Mouse (Mus musculus): ENCODE data around the gene Isca1. TPM values are rescaled to one million over a fixed set of nuclear protein-coding genes. Genes with fewer than 3 reads are reported as not detected.
"Not testable (repeated sequence)": the region's sequence is repeated elsewhere in the genome, so short reads cannot be mapped to it uniquely, and the experiment has no call there.

Isca1 gene
- polyA plus RNA-seq, 1 experiment from 2014 or later: 97.7 TPM

- Histone ChIP-seq H3K4me2 (no peak within 1 kb of the TSS), H3K27me3 (no peaks in the 10 kb centered on the region), H3K9me3 (no peaks in the 10 kb centered on the region), H3K27ac (no peak within 1 kb of the TSS), H3K36me3 (no peaks in the 10 kb centered on the region), H3K4me3 (replicated peaks) (no peak within 1 kb of the TSS), H3K4me1 (replicated peaks) (peaks cover 4% of the 10 kb centered on the region), H3K9ac (replicated peaks) (no peak within 1 kb of the TSS)
- ATAC-seq (ENCODE audit: insufficient number of reproducible peaks, insufficient read depth, low FRiP score, low TSS enrichment, low read depth): no peak
- 79% methylated on average over 9 of the region's 9 CpGs for WGBS
Observed at GRCm38 (mm10) chr13:59746711-59747110, 22.9 kb downstream of the Isca1 start, which contains the start of gene 1700014D04Rik. 1700014D04Rik (minus strand) TSS chr13:59746752.

- no peak for ATAC-seq (ENCODE audit: insufficient number of reproducible peaks, insufficient read depth, low FRiP score, low TSS enrichment, low read depth)
- 75% methylated on average over 6 of the region's 6 CpGs for whole genome bisulfite sequencing
Observed at GRCm38 (mm10) chr13:59746164-59746563, 23.4 kb downstream of the Isca1 start.

GRCm38 (mm10) chr13:59745462-59745861 lies 24.1 kb downstream of the Isca1 start:
- H3K27me3 ChIP-seq: no peaks in the 10 kb centered on the region
- no peak overlapping the region for H3K9ac ChIP-seq (replicated peaks)
- 83% methylated on average over 6 of the region's 6 CpGs for WGBS
- ATAC-seq (ENCODE audit: insufficient number of reproducible peaks, insufficient read depth, low FRiP score, low TSS enrichment, low read depth): no peak
- no peaks in the 10 kb centered on the region for H3K9me3 ChIP-seq
- no peak overlapping the region for H3K27ac ChIP-seq
- H3K4me2 ChIP-seq: no peak overlapping the region
- no peaks in the 10 kb centered on the region for H3K36me3 ChIP-seq
- H3K4me3 ChIP-seq (replicated peaks): no peak overlapping the region
- H3K4me1 ChIP-seq (replicated peaks): peaks cover 3% of the 10 kb centered on the region

More at GRCm38 (mm10) chr13:59746164-59746563, 23.4 kb downstream of the Isca1 start:
- Histone ChIP-seq H3K4me2 (no peak overlapping the region), H3K36me3 (no peaks in the 10 kb centered on the region), H3K9me3 (no peaks in the 10 kb centered on the region), H3K27ac (no peak overlapping the region), H3K27me3 (no peaks in the 10 kb centered on the region), H3K4me1 (replicated peaks) (peaks cover 4% of the 10 kb centered on the region), H3K4me3 (replicated peaks) (no peak overlapping the region), H3K9ac (replicated peaks) (no peak overlapping the region)

DNA sequence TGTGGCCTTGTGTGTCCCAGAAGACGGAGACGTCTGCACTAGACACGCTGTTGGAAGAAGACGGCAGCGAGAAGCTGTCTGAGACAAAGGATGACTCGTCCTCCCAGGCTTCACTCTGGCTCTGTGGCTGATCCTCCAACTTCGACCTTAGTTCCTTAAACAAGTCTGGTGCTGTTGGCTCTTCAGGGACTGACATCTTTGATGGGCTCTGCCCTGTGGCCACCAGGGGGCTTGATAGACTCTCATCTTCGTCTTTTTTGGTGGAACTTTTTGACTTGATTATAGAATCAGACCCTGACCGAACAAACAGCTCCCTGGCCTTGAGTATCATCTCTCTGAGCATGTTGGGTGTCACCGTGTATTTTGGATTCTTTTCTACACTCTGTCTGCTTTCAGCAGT lies 27.9 kb downstream of the Isca1 start:
- no peaks in the 10 kb centered on the region; the same call in 1 of the 2 replicates for H3K27me3 ChIP-seq
- no peak overlapping the region for H3K9ac ChIP-seq (replicated peaks)
- H3K4me2 ChIP-seq: no peak overlapping the region
- no peaks in the 10 kb centered on the region for H3K9me3 ChIP-seq
- no peak overlapping the region for H3K27ac ChIP-seq
- 79% methylated on average over 10 of the region's 10 CpGs for WGBS
- ATAC-seq (ENCODE audit: insufficient number of reproducible peaks, insufficient read depth, low FRiP score, low TSS enrichment, low read depth): no peak
- no peaks in the 10 kb centered on the region for H3K4me1 ChIP-seq (replicated peaks)
- H3K36me3 ChIP-seq: no peaks in the 10 kb centered on the region
- no peak overlapping the region for H3K4me3 ChIP-seq (replicated peaks)

DNA sequence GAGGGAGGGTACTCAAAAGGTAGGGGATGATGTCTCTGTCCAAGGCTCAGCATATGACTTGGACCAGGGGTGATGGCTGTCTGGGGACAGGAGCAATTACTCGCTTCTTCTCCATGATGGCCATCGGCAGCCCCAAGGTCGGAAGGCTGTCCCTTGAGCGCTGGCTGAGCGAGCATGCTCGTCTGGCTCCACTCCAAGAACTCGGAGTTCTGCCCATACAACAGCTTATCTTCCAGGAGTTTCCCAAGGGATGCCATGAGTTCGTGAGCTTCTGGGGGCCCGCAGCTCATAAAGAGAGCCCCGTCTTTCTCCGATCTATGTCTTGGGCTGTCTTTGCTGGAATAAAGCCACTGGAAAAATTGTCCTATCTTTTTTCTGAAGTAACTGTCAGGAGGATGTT lies 28.5 kb downstream of the Isca1 start:
- H3K9me3 ChIP-seq: no peaks in the 10 kb centered on the region
- 93% methylated on average over 11 of the region's 11 CpGs for WGBS
- H3K4me1 ChIP-seq (replicated peaks): no peaks in the 10 kb centered on the region
- no peak overlapping the region for H3K4me2 ChIP-seq
- no peak for ATAC-seq (ENCODE audit: insufficient number of reproducible peaks, insufficient read depth, low FRiP score, low TSS enrichment, low read depth)
- H3K27ac ChIP-seq: no peak overlapping the region
- no peaks in the 10 kb centered on the region for H3K36me3 ChIP-seq
- H3K4me3 ChIP-seq (replicated peaks): no peak overlapping the region
- no peak overlapping the region for H3K9ac ChIP-seq (replicated peaks)
- H3K27me3 ChIP-seq: no peaks in the 10 kb centered on the region; the same call in 1 of the 2 replicates

DNA sequence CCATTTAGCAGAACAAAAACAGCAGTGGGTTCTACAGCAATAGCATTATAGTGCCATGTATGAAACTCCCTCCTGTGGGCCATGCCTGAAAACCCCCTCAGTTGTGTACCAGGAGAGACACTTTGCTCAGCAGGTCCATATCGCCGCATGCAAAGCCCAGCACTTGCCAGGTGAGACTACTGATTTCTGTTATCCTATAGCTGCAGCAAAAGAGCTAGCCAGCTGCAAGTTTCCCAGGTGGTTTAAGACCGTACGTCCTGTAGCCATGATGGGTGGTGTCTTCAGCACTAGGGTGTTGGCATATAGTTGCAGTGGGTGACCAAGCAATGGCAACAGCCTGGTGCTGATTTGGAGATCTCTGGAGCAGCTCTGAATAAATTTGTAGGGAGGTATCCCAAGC lies 30.2 kb downstream of the Isca1 start:
- Histone ChIP-seq H3K27me3 (no peaks in the 10 kb centered on the region; the same call in 1 of the 2 replicates), H3K27ac (no peak overlapping the region), H3K4me1 (replicated peaks) (no peaks in the 10 kb centered on the region), H3K36me3 (no peaks in the 10 kb centered on the region), H3K9ac (replicated peaks) (no peak overlapping the region), H3K4me3 (replicated peaks) (no peak overlapping the region), H3K9me3 (no peaks in the 10 kb centered on the region), H3K4me2 (no peak overlapping the region)
- ATAC-seq (ENCODE audit: insufficient number of reproducible peaks, insufficient read depth, low FRiP score, low TSS enrichment, low read depth): no peak
- 86% methylated on average over 4 of the region's 4 CpGs for WGBS

DNA sequence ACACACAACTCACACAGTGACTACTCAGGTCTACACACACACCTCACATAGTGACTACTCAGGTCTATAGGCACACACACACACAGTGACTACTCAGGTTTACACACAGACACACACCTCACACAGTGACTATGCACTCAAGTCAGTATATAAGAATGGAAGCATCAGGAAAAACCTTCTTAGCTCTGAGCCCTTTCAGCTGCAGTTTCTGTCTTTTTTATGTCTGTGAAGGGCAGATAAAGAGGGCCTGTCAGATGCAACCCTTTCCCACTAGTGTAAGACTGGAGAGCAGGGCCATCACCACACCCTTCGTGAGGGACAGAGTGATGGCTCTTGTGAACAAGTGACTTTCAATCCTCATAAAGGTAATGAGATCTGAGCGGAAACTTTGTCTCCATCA lies 31.2 kb downstream of the Isca1 start:
- 82% methylated on average over 2 of the region's 2 CpGs for WGBS

GRCm38 (mm10) chr13:59735190-59735589 lies 34.4 kb downstream of the Isca1 start:
- peaks cover 3% of the 10 kb centered on the region; the same call in 1 of the 2 replicates for H3K27me3 ChIP-seq

More for the DNA sequence above, 31.2 kb downstream of the Isca1 start:
- Histone ChIP-seq H3K9ac (replicated peaks) (no peak overlapping the region), H3K36me3 (no peaks in the 10 kb centered on the region), H3K4me1 (replicated peaks) (no peaks in the 10 kb centered on the region), H3K4me3 (replicated peaks) (no peak overlapping the region), H3K9me3 (no peaks in the 10 kb centered on the region), H3K27me3 (no peaks in the 10 kb centered on the region; the same call in 1 of the 2 replicates), H3K4me2 (no peak overlapping the region), H3K27ac (no peak overlapping the region)
- ATAC-seq (ENCODE audit: insufficient number of reproducible peaks, insufficient read depth, low FRiP score, low TSS enrichment, low read depth): no peak

GRCm38 (mm10) chr13:59734347-59734746 lies 35.3 kb downstream of the Isca1 start:
- H3K4me3 ChIP-seq (replicated peaks); ATAC-seq (ENCODE audit: insufficient number of reproducible peaks, insufficient read depth, low FRiP score, low TSS enrichment, low read depth); H3K4me2 ChIP-seq; H3K9me3 ChIP-seq; H3K27ac ChIP-seq; H3K9ac ChIP-seq (replicated peaks); H3K4me1 ChIP-seq (replicated peaks); H3K36me3 ChIP-seq; H3K27me3 ChIP-seq: not testable (repeated sequence)
- WGBS: 37% methylated on average over 6 of the region's 6 CpGs

More at GRCm38 (mm10) chr13:59735190-59735589, 34.4 kb downstream of the Isca1 start:
- no peak for ATAC-seq (ENCODE audit: insufficient number of reproducible peaks, insufficient read depth, low FRiP score, low TSS enrichment, low read depth)
- H3K36me3 ChIP-seq: no peaks in the 10 kb centered on the region
- no peaks in the 10 kb centered on the region for H3K4me1 ChIP-seq (replicated peaks)
- no peak overlapping the region for H3K27ac ChIP-seq
- WGBS: 29% methylated on average over 3 of the region's 3 CpGs
- no peak overlapping the region for H3K4me3 ChIP-seq (replicated peaks)
- H3K4me2 ChIP-seq: no peak overlapping the region
- no peaks in the 10 kb centered on the region for H3K9me3 ChIP-seq
- H3K9ac ChIP-seq (replicated peaks): no peak overlapping the region

DNA sequence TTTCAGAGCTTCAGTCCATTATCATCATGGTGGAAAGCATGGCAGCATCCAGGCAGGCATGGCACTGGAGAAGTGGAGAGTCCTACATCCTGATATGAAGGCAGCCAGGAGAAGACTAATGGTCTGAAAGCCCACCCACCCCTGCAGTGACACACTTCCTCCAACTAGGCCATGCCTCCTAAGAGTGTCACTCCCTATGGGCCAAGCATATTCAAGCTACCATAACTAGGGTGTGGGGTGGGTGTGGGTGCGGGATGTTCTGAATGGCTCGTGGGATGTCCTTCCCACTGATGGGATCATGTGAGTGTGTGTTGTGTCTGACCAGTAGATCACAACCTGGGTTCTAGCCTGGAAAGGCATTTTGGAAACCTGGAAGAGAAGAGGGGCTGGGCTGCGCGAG lies 35.7 kb downstream of the Isca1 start:
- Histone ChIP-seq H3K27ac (no peak overlapping the region), H3K27me3 (peaks cover 3% of the 10 kb centered on the region), H3K36me3 (no peaks in the 10 kb centered on the region), H3K4me2 (no peak overlapping the region), H3K9me3 (no peaks in the 10 kb centered on the region), H3K4me3 (replicated peaks) (no peak overlapping the region), H3K4me1 (replicated peaks) (no peaks in the 10 kb centered on the region), H3K9ac (replicated peaks) (no peak overlapping the region)
- ATAC-seq (ENCODE audit: insufficient number of reproducible peaks, insufficient read depth, low FRiP score, low TSS enrichment, low read depth): no peak
- 79% methylated on average over 4 of the region's 4 CpGs for WGBS

GRCm38 (mm10) chr13:59731652-59732051 lies 38.0 kb downstream of the Isca1 start, which contains the start of gene Spata31d1d:
Spata31d1d (minus strand) TSS chr13:59731752.
- WGBS: 44% methylated on average over 6 of the region's 7 CpGs

More at GRCm38 (mm10) chr13:59731652-59732051, 38.0 kb downstream of the Isca1 start, which contains the start of gene Spata31d1d:
- Histone ChIP-seq H3K27me3 (peaks cover 6% of the 10 kb centered on the region), H3K4me3 (replicated peaks) (no peak within 1 kb of the TSS), H3K9me3 (no peaks in the 10 kb centered on the region), H3K4me2 (no peak within 1 kb of the TSS), H3K27ac (no peak within 1 kb of the TSS), H3K36me3 (no peaks in the 10 kb centered on the region), H3K4me1 (replicated peaks) (peaks cover 2% of the 10 kb centered on the region; the same call in 1 of the 2 replicates), H3K9ac (replicated peaks) (no peak within 1 kb of the TSS)
- ATAC-seq (ENCODE audit: insufficient number of reproducible peaks, insufficient read depth, low FRiP score, low TSS enrichment, low read depth): no peak

Data from limb, embryonic 12.5 days (tissue).